Mouse (Mus musculus): ENCODE measurements at regions not wholly inside any gene's neighbourhood (a gene's known extent, or its start where the extent isn't known, plus 50 kb on each side); places are given as distances from the start of the nearest gene placed in this dataset.

DNA sequence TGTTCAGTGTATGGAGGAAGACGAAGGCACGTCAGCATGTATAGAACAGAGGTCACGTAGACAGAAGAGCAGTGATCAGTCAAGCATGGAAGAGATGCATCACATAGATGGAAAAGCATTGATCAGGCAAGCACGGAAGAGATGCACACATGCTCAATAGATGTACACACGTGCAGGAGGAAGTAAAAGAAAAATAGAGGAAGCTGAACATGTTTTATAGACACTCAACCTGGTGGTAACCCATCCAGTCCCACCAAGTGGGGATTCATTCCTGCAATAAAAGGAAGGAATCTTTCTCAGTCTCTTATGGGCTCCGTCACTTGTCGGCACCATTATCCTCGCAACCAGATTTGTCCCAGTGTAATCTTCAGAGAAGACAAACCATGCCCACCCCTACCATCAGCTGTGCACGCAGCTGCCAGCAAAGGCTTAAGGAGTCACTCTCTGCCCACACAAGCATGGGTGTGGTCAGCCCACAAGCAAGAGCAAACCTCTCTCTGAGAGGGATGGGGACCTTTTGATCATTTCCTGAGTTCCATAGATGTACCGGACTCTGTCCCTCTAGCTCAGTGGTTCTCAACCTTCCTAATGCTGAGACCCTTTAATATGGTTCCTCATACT, 108.3 kb upstream of the Cdc42ep3 start:
- no peak overlapping the region for H3K9ac ChIP-seq
- H3K27me3 ChIP-seq = no peaks in the 10 kb centered on the region
- H3K4me1 ChIP-seq = no peaks in the 10 kb centered on the region
- H3K9me3 ChIP-seq (replicated peaks) = no peaks in the 10 kb centered on the region
- 88% methylated on average over 10 of the region's 10 CpGs for WGBS
- no peaks in the 10 kb centered on the region for H3K36me3 ChIP-seq
- H3K27ac ChIP-seq = no peak overlapping the region
- ATAC-seq (replicated peaks; ENCODE audit: low FRiP score) = no peak
- no peak overlapping the region for H3K4me2 ChIP-seq
- H3K4me3 ChIP-seq (replicated peaks) = no peak overlapping the region

DNA sequence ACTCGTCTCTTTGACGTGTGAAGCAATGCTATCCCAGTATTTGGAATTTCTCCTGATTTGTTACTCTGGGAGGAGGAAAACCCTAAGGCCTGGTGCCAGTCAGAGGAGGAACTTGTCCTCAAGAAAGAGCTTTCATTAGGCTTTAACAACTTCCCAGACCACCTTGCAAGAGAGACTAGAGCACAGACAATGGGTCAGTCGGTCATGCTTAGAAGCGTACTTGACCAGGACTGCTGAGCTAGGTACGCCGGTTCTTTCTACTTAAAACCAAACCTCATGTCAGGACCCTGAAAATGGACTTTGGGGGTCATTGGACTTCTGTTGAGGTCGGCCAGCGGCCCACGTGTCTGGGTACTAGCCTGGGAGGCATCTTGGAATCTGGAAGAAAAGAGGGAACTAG, 110.8 kb upstream of the Cdc42ep3 start:
- H3K27ac ChIP-seq = no peak overlapping the region
- H3K36me3 ChIP-seq = no peaks in the 10 kb centered on the region
- WGBS = 91% methylated on average over 9 of the region's 9 CpGs
- no peak overlapping the region for H3K4me3 ChIP-seq (replicated peaks)
- no peak for ATAC-seq (replicated peaks; ENCODE audit: low FRiP score)
- no peaks in the 10 kb centered on the region for H3K9me3 ChIP-seq (replicated peaks)
- no peaks in the 10 kb centered on the region for H3K27me3 ChIP-seq
- no peak overlapping the region for H3K4me2 ChIP-seq
- H3K9ac ChIP-seq = no peak overlapping the region
- H3K4me1 ChIP-seq = no peaks in the 10 kb centered on the region

DNA sequence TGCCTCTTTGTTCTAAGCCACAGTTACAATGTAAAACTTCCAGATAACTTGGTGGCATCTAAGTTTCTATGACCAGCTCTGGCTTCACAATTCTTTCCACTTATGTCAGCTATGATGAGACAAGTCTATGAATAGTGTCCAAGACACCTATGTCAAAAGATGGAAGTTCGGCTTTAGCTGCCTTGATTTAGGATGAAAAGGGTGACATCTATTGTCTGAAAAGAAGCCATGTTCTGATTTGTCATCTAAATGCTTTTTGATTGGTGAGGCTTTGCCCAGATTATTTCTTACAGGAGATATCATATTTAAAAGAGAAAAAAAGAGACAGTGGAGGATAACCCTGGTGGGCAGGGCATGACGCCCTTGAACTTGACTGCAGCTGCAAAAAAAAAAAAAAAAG, 116.7 kb upstream of the Cdc42ep3 start:
- no peak for ATAC-seq (replicated peaks; ENCODE audit: low FRiP score)
- no peak overlapping the region for H3K4me3 ChIP-seq (replicated peaks)
- WGBS = 68% methylated on average over 2 of the region's 2 CpGs
- no peaks in the 10 kb centered on the region for H3K27me3 ChIP-seq
- H3K9ac ChIP-seq = no peak overlapping the region
- H3K4me1 ChIP-seq = 0 out of 2 replicates have a peak, but pooled peaks cover 5% of the 10 kb centered on the region
- no peaks in the 10 kb centered on the region for H3K9me3 ChIP-seq (replicated peaks)
- H3K4me2 ChIP-seq = no peak overlapping the region
- H3K27ac ChIP-seq = no peak overlapping the region
- H3K36me3 ChIP-seq = no peaks in the 10 kb centered on the region

DNA sequence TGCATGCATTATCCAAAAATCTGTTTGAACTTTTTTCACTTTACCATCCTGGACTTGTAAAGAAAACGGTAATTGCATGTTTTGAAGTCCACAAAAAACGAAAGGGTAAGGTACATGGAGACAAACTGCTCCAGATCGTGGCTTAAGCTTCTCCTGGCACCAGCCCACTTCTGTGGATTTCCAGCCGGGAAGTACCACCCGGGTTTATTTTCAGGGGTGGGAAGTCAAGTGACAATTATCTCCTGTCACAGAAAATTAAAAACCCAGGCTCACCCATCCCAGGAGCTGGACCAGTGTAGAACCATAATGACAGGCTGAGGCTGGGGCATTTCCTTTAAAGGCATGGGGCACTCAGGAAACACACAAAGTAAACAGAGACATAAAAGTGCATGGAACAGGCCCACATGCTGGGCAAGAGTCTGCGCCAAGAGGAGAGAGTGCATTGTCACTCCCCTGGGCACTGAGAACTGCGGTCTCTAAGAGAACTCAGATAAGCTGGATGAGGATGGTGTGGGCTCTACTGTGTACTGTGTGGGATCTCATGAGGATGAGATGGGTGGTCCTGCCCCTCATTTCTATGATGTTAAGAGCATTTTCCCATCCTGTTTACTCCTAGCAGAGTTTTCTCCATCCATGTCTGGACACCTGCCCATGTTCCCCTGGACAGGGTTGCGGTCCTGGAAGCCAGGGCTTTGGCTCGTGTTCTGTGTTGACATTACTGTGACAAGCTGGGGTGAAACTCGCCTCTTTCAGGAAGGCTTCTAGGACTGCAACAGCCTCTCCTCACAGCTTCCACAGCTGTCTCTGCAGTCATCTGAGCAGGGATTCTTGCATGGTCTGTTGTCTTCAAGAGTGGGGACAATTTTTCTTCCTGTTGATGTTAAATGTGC, 117.5 kb upstream of the Cdc42ep3 start:
- no peak overlapping the region for H3K27ac ChIP-seq
- 41% methylated on average over 10 of the region's 10 CpGs for whole genome bisulfite sequencing

GRCm38 (mm10) chr17:79476671-79477070, 121.8 kb upstream of the Cdc42ep3 start:
- H3K9ac ChIP-seq = no peak overlapping the region
- 85% methylated on average over 8 of the region's 8 CpGs for WGBS
- no peak for ATAC-seq (replicated peaks; ENCODE audit: low FRiP score)
- no peak overlapping the region for H3K4me3 ChIP-seq (replicated peaks)
- no peak overlapping the region for H3K27ac ChIP-seq
- H3K9me3 ChIP-seq (replicated peaks) = no peaks in the 10 kb centered on the region
- H3K4me2 ChIP-seq = no peak overlapping the region
- no peaks in the 10 kb centered on the region for H3K27me3 ChIP-seq
- no peaks in the 10 kb centered on the region for H3K36me3 ChIP-seq
- 0 out of 2 replicates have a peak, but pooled peaks cover 5% of the 10 kb centered on the region for H3K4me1 ChIP-seq

More for the DNA sequence above, 117.5 kb upstream of the Cdc42ep3 start:
- Histone ChIP-seq H3K4me2 (no peak overlapping the region), H3K9ac (no peak overlapping the region), H3K27me3 (no peaks in the 10 kb centered on the region), H3K4me3 (replicated peaks) (no peak overlapping the region), H3K9me3 (replicated peaks) (no peaks in the 10 kb centered on the region), H3K4me1 (0 out of 2 replicates have a peak, but pooled peaks cover 5% of the 10 kb centered on the region), H3K36me3 (no peaks in the 10 kb centered on the region)
- ATAC-seq (replicated peaks; ENCODE audit: low FRiP score) = no peak

DNA sequence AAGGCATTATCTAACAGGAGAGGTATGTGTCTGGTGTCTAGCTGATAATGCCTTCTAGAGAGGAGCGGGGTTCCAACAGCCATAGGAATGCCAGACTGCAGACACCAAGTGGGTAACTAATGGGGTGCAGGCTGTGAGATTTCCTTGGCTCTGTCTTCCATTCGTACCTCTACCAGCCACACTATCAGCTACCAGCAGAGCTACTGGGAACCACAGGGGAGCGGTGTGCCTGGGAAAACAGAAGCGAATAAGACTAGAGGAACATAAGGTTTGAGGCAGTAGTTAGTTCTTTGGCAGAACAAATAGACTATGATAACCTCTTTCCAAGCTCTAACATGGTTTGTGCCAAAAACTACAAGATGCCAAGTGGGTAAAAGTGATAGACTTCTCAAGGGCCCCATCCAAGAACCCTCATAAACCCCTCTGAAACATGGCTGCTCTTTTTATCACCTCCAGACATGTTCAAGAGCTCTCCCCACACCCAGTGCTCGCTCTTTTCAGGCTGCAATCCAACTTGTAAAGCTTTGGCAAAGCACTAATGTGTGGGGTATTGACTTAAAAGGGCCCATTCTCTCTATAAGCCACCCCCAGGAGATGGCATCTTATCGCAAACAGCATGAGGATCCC, 126.3 kb upstream of the Cdc42ep3 start:
- WGBS = 90% methylated on average over 6 of the region's 6 CpGs
- Histone ChIP-seq H3K36me3 (no peaks in the 10 kb centered on the region), H3K27ac (no peak overlapping the region), H3K27me3 (no peaks in the 10 kb centered on the region), H3K9ac (no peak overlapping the region), H3K4me1 (no peaks in the 10 kb centered on the region), H3K4me3 (replicated peaks) (no peak overlapping the region), H3K9me3 (replicated peaks) (no peaks in the 10 kb centered on the region), H3K4me2 (no peak overlapping the region)
- ATAC-seq (replicated peaks; ENCODE audit: low FRiP score) = no peak

GRCm38 (mm10) chr17:79481936-79482335, 127.0 kb upstream of the Cdc42ep3 start:
- no peaks in the 10 kb centered on the region for H3K9me3 ChIP-seq (replicated peaks)
- H3K27ac ChIP-seq = no peak overlapping the region
- 77% methylated on average over 4 of the region's 4 CpGs for WGBS
- H3K36me3 ChIP-seq = no peaks in the 10 kb centered on the region
- ATAC-seq (replicated peaks; ENCODE audit: low FRiP score) = no peak
- H3K4me2 ChIP-seq = no peak overlapping the region
- H3K9ac ChIP-seq = no peak overlapping the region
- H3K4me3 ChIP-seq (replicated peaks) = no peak overlapping the region
- no peaks in the 10 kb centered on the region for H3K27me3 ChIP-seq
- H3K4me1 ChIP-seq = no peaks in the 10 kb centered on the region

- Histone ChIP-seq H3K36me3 (no peaks in the 10 kb centered on the region), H3K27ac (no peak overlapping the region), H3K4me1 (no peaks in the 10 kb centered on the region), H3K9ac (no peak overlapping the region), H3K27me3 (no peaks in the 10 kb centered on the region), H3K9me3 (replicated peaks) (no peaks in the 10 kb centered on the region), H3K4me2 (no peak overlapping the region), H3K4me3 (replicated peaks) (no peak overlapping the region)
- WGBS = 74% methylated on average over 5 of the region's 5 CpGs
- no peak for ATAC-seq (replicated peaks; ENCODE audit: low FRiP score)
These were observed 126.4 kb upstream of the Rmdn2 start for GRCm38 (mm10) chr17:79485239-79485638.

- ATAC-seq (replicated peaks; ENCODE audit: low FRiP score) = no peak
- 89% methylated on average over 6 of the region's 6 CpGs for WGBS
- no peak overlapping the region for H3K27ac ChIP-seq
- H3K36me3 ChIP-seq = no peaks in the 10 kb centered on the region
- no peak overlapping the region for H3K4me3 ChIP-seq (replicated peaks)
- no peak overlapping the region for H3K9ac ChIP-seq
- no peaks in the 10 kb centered on the region for H3K9me3 ChIP-seq (replicated peaks)
- H3K4me1 ChIP-seq = no peaks in the 10 kb centered on the region
- H3K27me3 ChIP-seq = no peaks in the 10 kb centered on the region
- no peak overlapping the region for H3K4me2 ChIP-seq
These were observed 122.4 kb upstream of the Rmdn2 start for GRCm38 (mm10) chr17:79489306-79489705.

DNA sequence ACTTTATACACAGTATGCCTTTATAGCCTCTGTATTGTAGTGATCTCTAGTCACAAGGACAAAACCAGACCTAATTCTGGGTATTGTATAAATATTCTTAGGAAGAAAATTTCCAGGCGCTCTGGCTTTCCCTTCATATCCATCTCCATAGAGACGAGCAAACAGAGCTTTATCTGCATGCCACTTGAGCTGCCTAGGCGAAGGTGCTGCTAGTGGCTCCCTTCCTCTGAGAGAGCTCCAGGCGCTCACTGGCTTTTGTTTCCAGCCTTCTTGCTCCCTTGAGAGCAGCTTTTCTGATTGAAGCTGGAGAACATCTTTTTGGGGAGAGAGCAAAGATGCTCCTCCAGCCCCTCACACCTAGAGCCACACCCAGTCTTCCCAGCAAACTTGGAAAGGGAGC, 114.0 kb upstream of the Rmdn2 start:
- H3K36me3 ChIP-seq = no peaks in the 10 kb centered on the region
- H3K4me3 ChIP-seq (replicated peaks) = no peak overlapping the region
- H3K27me3 ChIP-seq = no peaks in the 10 kb centered on the region
- H3K4me1 ChIP-seq = no peaks in the 10 kb centered on the region
- no peak overlapping the region for H3K4me2 ChIP-seq
- no peak overlapping the region for H3K9ac ChIP-seq
- no peak overlapping the region for H3K27ac ChIP-seq
- 84% methylated on average over 4 of the region's 4 CpGs for WGBS
- ATAC-seq (replicated peaks; ENCODE audit: low FRiP score) = no peak
- H3K9me3 ChIP-seq (replicated peaks) = no peaks in the 10 kb centered on the region

DNA sequence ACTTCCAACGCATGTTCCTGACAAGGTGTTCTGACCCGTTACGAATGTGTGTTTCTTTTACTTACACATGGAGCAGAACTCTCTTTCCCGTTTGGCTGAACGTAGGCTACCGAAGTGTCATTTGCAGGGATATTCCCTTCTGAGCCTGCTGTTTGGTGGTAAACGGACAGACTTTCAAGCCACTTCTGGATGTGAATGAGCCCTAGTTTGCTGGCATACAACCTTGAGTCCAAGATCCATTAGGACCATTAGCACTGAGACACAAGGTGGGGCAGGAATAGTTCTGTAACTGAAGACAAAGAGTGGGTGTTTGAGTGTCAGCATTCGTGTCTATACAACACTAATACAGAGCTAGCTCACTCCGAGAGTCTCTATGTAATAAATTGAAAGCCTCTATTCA, 113.3 kb upstream of the Rmdn2 start:
- Histone ChIP-seq H3K4me2 (no peak overlapping the region), H3K27me3 (no peaks in the 10 kb centered on the region), H3K9ac (no peak overlapping the region), H3K9me3 (replicated peaks) (no peaks in the 10 kb centered on the region), H3K4me3 (replicated peaks) (no peak overlapping the region), H3K36me3 (no peaks in the 10 kb centered on the region), H3K27ac (no peak overlapping the region), H3K4me1 (no peaks in the 10 kb centered on the region)
- 94% methylated on average over 9 of the region's 9 CpGs for WGBS
- no peak for ATAC-seq (replicated peaks; ENCODE audit: low FRiP score)

GRCm38 (mm10) chr17:79501031-79501474, 110.6 kb upstream of the Rmdn2 start:
- H3K9me3 ChIP-seq (replicated peaks) = no peaks in the 10 kb centered on the region
- no peak for ATAC-seq (replicated peaks; ENCODE audit: low FRiP score)
- H3K36me3 ChIP-seq = no peaks in the 10 kb centered on the region
- no peak overlapping the region for H3K4me2 ChIP-seq
- no peak overlapping the region for H3K9ac ChIP-seq
- H3K4me1 ChIP-seq = no peaks in the 10 kb centered on the region
- no peak overlapping the region for H3K27ac ChIP-seq
- H3K4me3 ChIP-seq (replicated peaks) = no peak overlapping the region
- H3K27me3 ChIP-seq = no peaks in the 10 kb centered on the region
- 48% methylated on average over 1 of the region's 1 CpGs for WGBS
